Comparison of ENCODE assay signal across 28 mouse cellular contexts in the genomic region with DNA sequence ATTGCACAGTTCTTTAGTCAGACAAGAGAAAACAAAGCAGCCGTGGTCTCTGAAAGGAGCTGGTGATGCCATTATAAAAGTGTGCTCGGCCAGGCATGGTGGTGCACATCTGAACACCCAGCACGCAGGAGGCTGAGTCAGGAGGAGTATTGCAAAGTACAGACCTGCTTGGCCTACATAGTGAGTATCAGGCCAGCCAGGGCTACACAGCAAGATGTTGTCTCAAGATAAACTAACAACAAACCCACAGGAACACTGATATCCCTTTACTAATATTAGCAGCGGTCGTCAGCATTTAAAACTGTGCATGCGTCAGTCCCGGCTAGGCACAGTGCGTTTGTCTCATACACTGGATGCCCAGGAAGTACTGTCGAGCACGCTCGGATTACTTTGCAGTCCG.
A peak's percentile ranks its signal among the peaks of the same experiment; 100 is the strongest.
DNase-seq lines count a peak whose midpoint lies in the region; ATAC-seq and TF ChIP-seq lines count a peak whose summit lies in the region.
"Had no signal": no experiment of that assay in that cellular context is flagged by ENCODE, and none has a peak within 500 bp of the region (broad histone marks: within the 10 kb centered on the region; RNA-seq: fewer than 3 reads in every experiment).

No protein-coding gene starts in this region.

- H3K9me3 ChIP-seq in MEL (replicated peaks; ENCODE audit: insufficient read depth, low read length), result no peaks in the 10 kb centered on the region
- no peaks in the 10 kb centered on the region for H3K9me3 ChIP-seq in embryonic facial prominence, embryonic 10.5 days
- H3K9me3 ChIP-seq in liver, embryonic 14.5 days (ENCODE audit: control insufficient read depth, low read length), result no peaks in the 10 kb centered on the region
- H3K9me3 ChIP-seq: embryonic facial prominence, embryonic 15.5 days; forebrain, embryonic 10.5 days; G1E; heart, embryonic 13.5 days; hindbrain, embryonic 12.5 days had no signal

- H3K4me2 ChIP-seq in liver, embryonic 14.5 days (ENCODE audit: low read depth), result no peak overlapping the region
- H3K4me2 ChIP-seq: embryonic facial prominence, embryonic 15.5 days; heart, embryonic 13.5 days; hindbrain, embryonic 12.5 days had no signal

- WGBS in embryonic facial prominence, embryonic 10.5 days, result 86% methylated on average over 12 of the region's 12 CpGs
- WGBS in liver, embryonic 14.5 days (ENCODE audit: insufficient replicate concordance), result 21% methylated on average over 12 of the region's 12 CpGs

- no peaks in the 10 kb centered on the region; a peak in 1 of 4 replicates for H3K27me3 ChIP-seq in MEL (ENCODE audit: control insufficient read depth in 1 of 2, insufficient read depth in 2 of 2, low read length in 2 of 2)
- no peaks in the 10 kb centered on the region for H3K27me3 ChIP-seq in embryonic facial prominence, embryonic 10.5 days (replicated peaks; ENCODE audit: low read depth, poor library complexity, severe bottlenecking)
- no peaks in the 10 kb centered on the region for H3K27me3 ChIP-seq in liver, embryonic 14.5 days (ENCODE audit: control insufficient read depth, insufficient read depth, low read length)
- H3K27me3 ChIP-seq: embryonic facial prominence, embryonic 15.5 days; heart, embryonic 13.5 days; hindbrain, embryonic 12.5 days had no signal

- no peaks in the 10 kb centered on the region for H3K36me3 ChIP-seq in MEL (ENCODE audit: control insufficient read depth in 1 of 2, insufficient read depth in 2 of 2, low read length in 2 of 2)
- no peaks in the 10 kb centered on the region for H3K36me3 ChIP-seq in embryonic facial prominence, embryonic 10.5 days (replicated peaks)
- H3K36me3 ChIP-seq in liver, embryonic 14.5 days (replicated peaks; ENCODE audit: control insufficient read depth, insufficient read depth, low read depth), result no peaks in the 10 kb centered on the region
- H3K36me3 ChIP-seq: embryonic facial prominence, embryonic 15.5 days; forebrain, embryonic 10.5 days; G1E; heart, embryonic 13.5 days; hindbrain, embryonic 12.5 days had no signal

- no peak for TF ChIP-seq POLR2A in MEL (IDR thresholded peaks at IDR 0.05; ENCODE audit: control insufficient read depth in 1 of 2, insufficient read depth in 1 of 2, low read depth in 1 of 2, low read length in 2 of 2, poor library complexity in 1 of 2)

- no peak overlapping the region for H3K27ac ChIP-seq in MEL (ENCODE audit: control insufficient read depth, low read depth, low read length)
- no peak overlapping the region for H3K27ac ChIP-seq in embryonic facial prominence, embryonic 10.5 days (replicated peaks)
- H3K27ac ChIP-seq in liver, embryonic 14.5 days, result no peak overlapping the region
- H3K27ac ChIP-seq: embryonic facial prominence, embryonic 15.5 days; forebrain, embryonic 10.5 days; gastrocnemius, adult 2 months; heart, embryonic 13.5 days; hindbrain, embryonic 12.5 days had no signal

- no peak overlapping the region for H3K4me3 ChIP-seq in MEL (ENCODE audit: control insufficient read depth in 1 of 2, insufficient read depth in 1 of 2, low read depth in 2 of 2, low read length in 2 of 2)
- H3K4me3 ChIP-seq in embryonic facial prominence, embryonic 10.5 days, result no peak overlapping the region
- no peak overlapping the region for H3K4me3 ChIP-seq in liver, embryonic 14.5 days (ENCODE audit: insufficient read depth in 1 of 2, low read depth in 2 of 2, low read length in 2 of 2)
- H3K4me3 ChIP-seq: embryonic facial prominence, embryonic 15.5 days; erythroblast, embryonic 14.5 days; forebrain, embryonic 10.5 days; gastrocnemius, adult 2 months; heart, embryonic 13.5 days; hindbrain, embryonic 12.5 days had no signal

- peak; percentile 28; the same call in 1 of the 2 replicates for ATAC-seq in liver, embryonic 14.5 days (ENCODE audit: insufficient read depth)
- ATAC-seq: activated CD4-positive, CD25-positive, alpha-beta regulatory T cell, adult 4 months; CD4-positive, CD25-positive, alpha-beta regulatory T cell, adult 4 months; forebrain, embryonic 14.5 days; hindbrain, embryonic 16.5 days; Patski had no signal

- no peaks in the 10 kb centered on the region; a peak in 1 of 4 replicates for H3K4me1 ChIP-seq in MEL (ENCODE audit: control insufficient read depth in 1 of 2, insufficient read depth in 2 of 2, low read length in 2 of 2)
- H3K4me1 ChIP-seq in embryonic facial prominence, embryonic 10.5 days, result no peaks in the 10 kb centered on the region
- H3K4me1 ChIP-seq in liver, embryonic 14.5 days (replicated peaks; ENCODE audit: control insufficient read depth in 2 of 2, insufficient read depth in 2 of 2, low read length in 1 of 2), result peaks cover 0 to 4% of the 10 kb centered on the region in 2 experiments; a peak in 2 of 4 replicates
- H3K4me1 ChIP-seq: embryonic facial prominence, embryonic 15.5 days; hindbrain, embryonic 12.5 days had no signal

- TF ChIP-seq EP300 in MEL (IDR thresholded peaks at IDR 0.05; ENCODE audit: low read depth in 1 of 2, low read length in 2 of 2), result no peak
- TF ChIP-seq EP300 in liver, embryonic 14.5 days (IDR thresholded peaks at IDR 0.05; ENCODE audit: low read depth), result no peak

- H3K9ac ChIP-seq in MEL (ENCODE audit: control insufficient read depth, low read depth, low read length, poor library complexity, severe bottlenecking), result no peak overlapping the region
- no peak overlapping the region for H3K9ac ChIP-seq in liver, embryonic 14.5 days (replicated peaks)
- H3K9ac ChIP-seq: embryonic facial prominence, embryonic 15.5 days; heart, embryonic 13.5 days; hindbrain, embryonic 12.5 days had no signal

- intact Hi-C loops in heart, postnatal 10 days (cut with DNase I), result loop anchor here (10.0 kb wide), 1 partner anchor 734 kb away; no protein-coding TSS in a partner anchor

- H3K79me2 ChIP-seq in MEL (ENCODE audit: control insufficient read depth, insufficient read depth, low read length, poor library complexity), result no peaks in the 10 kb centered on the region

- no peak for TF ChIP-seq CTCF in MEL (IDR thresholded peaks at IDR 0.05 in 2 of 3, conservative IDR thresholded peaks at IDR 0.05 in 1 of 3; ENCODE audit: control insufficient read depth in 1 of 3, insufficient read depth in 1 of 3, low read depth in 2 of 3, low read length in 3 of 3, poor library complexity in 1 of 3, severe bottlenecking in 1 of 3)
- no peak for TF ChIP-seq CTCF in liver, embryonic 14.5 days (IDR thresholded peaks at IDR 0.05; ENCODE audit: low read depth)

- TF ChIP-seq RAD21 in MEL (IDR thresholded peaks at IDR 0.05; ENCODE audit: low read depth, low read length), result no peak

- DNase-seq in MEL (ENCODE audit: low read depth, low spot score), result peak; percentile 17
- peak; percentile 5 for DNase-seq in c-Kit-positive CD71-negative TER-119-negative erythroid progenitor cells, embryonic 14.5 days (ENCODE audit: low read depth)
- peak; percentile 5 for DNase-seq in embryonic facial prominence, embryonic 10.5 days (ENCODE audit: low spot score)
- DNase-seq in liver, embryonic 14.5 days (ENCODE audit: low read depth in 3 of 3, low spot score in 3 of 3), result peak in 2 of 3 experiments; percentile 16 to 24
- no peak for DNase-seq in layer of hippocampus, adult 18-20 months (ENCODE audit: low spot score in 2 of 2)
- no peak for DNase-seq in embryo, embryonic 10 days (ENCODE audit: low spot score)
- no peak for DNase-seq in heart, postnatal 10 days
- no peak for DNase-seq in layer of hippocampus, postnatal 36 days
- DNase-seq: adrenal gland, postnatal 14 days; B cell, adult 2 months; cerebellum, adult 11 months; cerebellum, adult 8-10 months; cerebellum, postnatal 25 days; gastrocnemius, adult 2 months; gastrocnemius, postnatal 36 days; heart, adult 11 months; heart, postnatal 4 days had no signal

TF ChIP-seq in MEL, 35 proteins besides CTCF, POLR2A, EP300 and RAD21:
- peak; percentile 7; the same call in 1 of the 2 replicates for TF ChIP-seq TAL1 (IDR thresholded peaks at IDR 0.05; ENCODE audit: low read length)
- TF ChIP-seq TCF12 (IDR thresholded peaks at IDR 0.05; ENCODE audit: low read depth, low read length), result peak; percentile 41; the same call in 1 of the 2 replicates
- no peak for TF ChIP-seq MAX (IDR thresholded peaks at IDR 0.05; ENCODE audit: low read length)

Comparison
In these comparisons a context has a peak if more than half of its experiments do, and no peak if none do; other contexts are left out.
1. DNase-seq: peak in MEL (single experiment), c-Kit-positive CD71-negative TER-119-negative erythroid progenitor cells, embryonic 14.5 days (single experiment), embryonic facial prominence, embryonic 10.5 days (single experiment) and liver, embryonic 14.5 days (2 of 3); none in layer of hippocampus, adult 18-20 months (0 of 2), embryo, embryonic 10 days (single experiment), heart, postnatal 10 days (0 of 2) and layer of hippocampus, postnatal 36 days (0 of 2).